Mouse (Mus musculus) bone marrow macrophage, adult 2 months (primary cell): Measurements from ENCODE around the gene Efna5.

Experiments
- CTCF ChIP-seq: IDR thresholded peaks from 2 replicates; pipeline ENCODE4 v1.5.1; 2012; ENCODE audit warnings: low read depth, mild to moderate bottlenecking, low read length, moderate library complexity
- POLR2A ChIP-seq: IDR thresholded peaks from 2 replicates; pipeline ENCODE4 v1.6.1; 2012; ENCODE audit warnings: mild to moderate bottlenecking, low read depth, low read length, borderline replicate concordance

GRCm38 (mm10) chr17:62592436-62593074 lies 288.6 kb downstream of the Efna5 start:
- TF ChIP-seq CTCF = no peak
- no peak for TF ChIP-seq POLR2A
